Mouse (Mus musculus): ENCODE results near the gene Ext2.

DNA sequence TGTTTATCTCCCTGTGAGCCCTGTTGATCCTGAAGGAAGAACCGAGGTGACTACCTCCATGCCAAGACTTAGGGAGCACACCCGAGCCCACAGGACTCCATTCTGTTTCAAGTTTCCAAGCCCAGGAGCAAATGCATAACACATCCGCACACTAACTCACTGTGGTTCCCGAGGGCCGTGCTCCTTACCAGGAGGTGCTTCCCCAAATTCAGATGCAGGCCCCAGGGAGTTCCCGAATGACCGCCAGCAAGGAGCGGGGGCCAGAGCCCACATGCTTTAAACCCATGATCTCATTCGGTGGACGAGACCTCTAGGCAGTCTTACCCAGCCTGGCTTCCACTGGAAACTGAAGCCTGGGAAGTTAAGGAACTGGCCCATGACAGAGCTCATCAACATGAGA is 41.8 kb downstream of the Ext2 start:
- TF ChIP-seq CTCF (IDR thresholded peaks at IDR 0.05) (no peak), EP300 (IDR thresholded peaks at IDR 0.05; ENCODE audit: insufficient read depth, low read depth, low read length) (no peak), POLR2A (IDR thresholded peaks at IDR 0.05; ENCODE audit: insufficient read depth, low read depth, low read length) (no peak)

All from heart, adult 2 months (tissue).